Mouse (Mus musculus): Measurements from ENCODE around the gene Kcnmb3. TPM values are rescaled to one million over a fixed set of nuclear protein-coding genes. Genes with fewer than 3 reads are reported as not detected.

Gene Kcnmb3
- not detected in 2 replicates for total RNA-seq (2015)
- total RNA-seq (2017), result not detected in 2 replicates

GRCm38 (mm10) chr3:32492097-32493090 lies at the start of gene Kcnmb3:
Kcnmb3 (minus strand) TSS chr3:32492231.
- ATAC-seq (ENCODE audit: poor library complexity, severe bottlenecking), result no peak

GRCm38 (mm10) chr3:32538091-32538490 lies 46.1 kb upstream of the Kcnmb3 start:
- ATAC-seq (ENCODE audit: poor library complexity, severe bottlenecking), result no peak

GRCm38 (mm10) chr3:32537556-32537955 lies 45.5 kb upstream of the Kcnmb3 start:
- no peak for ATAC-seq (ENCODE audit: poor library complexity, severe bottlenecking)

- ATAC-seq (ENCODE audit: poor library complexity, severe bottlenecking), result no peak
Measured at GRCm38 (mm10) chr3:32535692-32536091, 43.7 kb upstream of the Kcnmb3 start.

- ATAC-seq (ENCODE audit: poor library complexity, severe bottlenecking), result no peak
Measured at GRCm38 (mm10) chr3:32530041-32530440, 38.0 kb upstream of the Kcnmb3 start.

GRCm38 (mm10) chr3:32529303-32529898 lies 37.4 kb upstream of the Kcnmb3 start, which contains the start of gene Mfn1:
Mfn1 (plus strand) TSS chr3:32529465.
- ATAC-seq (ENCODE audit: poor library complexity, severe bottlenecking), result peak; percentile 100

GRCm38 (mm10) chr3:32527181-32527580 lies 35.1 kb upstream of the Kcnmb3 start:
- ATAC-seq (ENCODE audit: poor library complexity, severe bottlenecking), result no peak

- no peak for ATAC-seq (ENCODE audit: poor library complexity, severe bottlenecking)
Measured at GRCm38 (mm10) chr3:32513528-32513927, 21.5 kb upstream of the Kcnmb3 start.

GRCm38 (mm10) chr3:32512686-32513284 lies 20.8 kb upstream of the Kcnmb3 start:
- no peak for ATAC-seq (ENCODE audit: poor library complexity, severe bottlenecking)

GRCm38 (mm10) chr3:32511191-32511550 lies 19.1 kb upstream of the Kcnmb3 start:
- no peak for ATAC-seq (ENCODE audit: poor library complexity, severe bottlenecking)

GRCm38 (mm10) chr3:32510375-32511190 lies 18.6 kb upstream of the Kcnmb3 start:
- ATAC-seq (ENCODE audit: poor library complexity, severe bottlenecking), result peak; percentile 88

- ATAC-seq (ENCODE audit: poor library complexity, severe bottlenecking), result peak; percentile 26
Measured at GRCm38 (mm10) chr3:32509496-32510374, 17.7 kb upstream of the Kcnmb3 start, which contains the start of gene Zfp639. Zfp639 (plus strand) TSS chr3:32510259.

- ATAC-seq (ENCODE audit: poor library complexity, severe bottlenecking), result peak; percentile 64
Measured at GRCm38 (mm10) chr3:32508666-32509324, 16.8 kb upstream of the Kcnmb3 start.

GRCm38 (mm10) chr3:32506366-32507225 lies 14.6 kb upstream of the Kcnmb3 start:
- no peak for ATAC-seq (ENCODE audit: poor library complexity, severe bottlenecking)

- no peak for ATAC-seq (ENCODE audit: poor library complexity, severe bottlenecking)
Measured at GRCm38 (mm10) chr3:32505841-32506240, 13.8 kb upstream of the Kcnmb3 start.

GRCm38 (mm10) chr3:32500346-32500745 lies 8.3 kb upstream of the Kcnmb3 start:
- ATAC-seq (ENCODE audit: poor library complexity, severe bottlenecking), result no peak

- ATAC-seq (ENCODE audit: poor library complexity, severe bottlenecking), result no peak
Measured at GRCm38 (mm10) chr3:32496711-32497070, 4.7 kb upstream of the Kcnmb3 start.

Measured in megakaryocyte, adult 5-6 weeks (primary cell).